Mouse (Mus musculus): ENCODE results near the gene Angel2.

Angel2 gene

DNA sequence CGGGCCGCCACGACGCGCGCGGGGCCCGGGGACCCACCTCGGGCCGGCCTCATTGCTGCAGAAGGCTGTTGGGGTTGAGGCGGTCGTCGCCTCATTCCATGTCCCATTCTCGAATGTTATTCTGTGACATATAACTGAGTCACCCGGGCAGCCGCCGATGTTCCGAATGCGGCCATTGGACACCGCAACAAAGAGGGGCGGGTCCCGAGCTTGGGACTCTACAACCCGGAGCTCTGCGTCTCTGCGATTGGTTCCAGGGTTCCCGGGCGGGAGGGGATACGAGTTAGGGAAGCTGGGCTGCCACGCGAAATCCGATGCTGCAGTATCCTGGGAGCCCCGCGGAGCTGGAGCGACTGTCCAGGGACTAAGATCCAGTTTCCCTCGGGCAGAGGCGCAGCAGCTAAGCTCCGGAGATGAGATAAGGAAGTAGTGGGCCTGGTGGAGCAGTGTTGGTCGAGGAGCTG, 54.2 kb downstream of the Angel2 start, which contains the start of gene Vash2:
Gene Vash2 (minus strand): TSS at position 197 of the 464 bp plus-strand sequence.
- DNase-seq (ENCODE audit: low read depth, low spot score), result peak; percentile 91

DNA sequence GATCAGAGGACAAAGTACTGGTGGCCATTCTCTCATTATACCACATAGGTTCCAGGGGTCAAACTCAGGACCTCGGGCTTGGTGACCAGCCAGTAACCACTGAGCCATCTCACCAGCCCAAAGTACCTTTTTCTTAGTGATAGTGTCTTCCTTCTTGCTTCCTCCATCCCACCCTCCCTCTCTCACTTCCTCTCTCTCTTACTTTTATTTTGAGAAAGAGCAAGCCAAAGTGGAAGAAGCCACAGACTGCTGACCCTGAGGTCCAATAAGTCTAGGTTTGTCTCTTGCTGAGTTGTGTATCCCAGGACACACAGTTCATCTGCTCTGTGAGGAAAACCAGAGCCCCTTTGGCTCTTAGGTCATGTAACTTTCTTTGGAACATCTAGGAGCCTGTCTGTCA, 55.6 kb downstream of the Angel2 start:
- no peak for DNase-seq (ENCODE audit: low read depth, low spot score)

DNA sequence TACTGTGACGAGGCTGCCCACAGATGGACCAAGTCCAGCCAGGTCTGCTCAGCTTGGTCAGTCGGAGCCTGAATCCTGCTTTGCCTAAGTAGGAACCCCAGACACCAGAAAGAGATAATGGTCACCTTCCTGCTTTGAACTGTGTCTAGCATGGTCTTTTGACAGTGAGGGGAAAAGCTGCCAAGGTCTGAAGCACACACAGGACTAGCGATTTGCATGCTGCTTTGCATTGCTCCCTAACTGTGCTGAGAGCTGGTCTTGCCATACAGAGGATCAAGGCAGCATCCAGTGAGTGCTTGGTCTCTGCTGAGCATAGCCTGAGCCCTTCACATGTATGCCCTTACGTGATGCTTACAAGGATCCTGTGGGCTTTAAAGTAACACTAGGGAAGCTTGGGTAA, 56.5 kb downstream of the Angel2 start:
- no peak for DNase-seq (ENCODE audit: low read depth, low spot score)

DNA sequence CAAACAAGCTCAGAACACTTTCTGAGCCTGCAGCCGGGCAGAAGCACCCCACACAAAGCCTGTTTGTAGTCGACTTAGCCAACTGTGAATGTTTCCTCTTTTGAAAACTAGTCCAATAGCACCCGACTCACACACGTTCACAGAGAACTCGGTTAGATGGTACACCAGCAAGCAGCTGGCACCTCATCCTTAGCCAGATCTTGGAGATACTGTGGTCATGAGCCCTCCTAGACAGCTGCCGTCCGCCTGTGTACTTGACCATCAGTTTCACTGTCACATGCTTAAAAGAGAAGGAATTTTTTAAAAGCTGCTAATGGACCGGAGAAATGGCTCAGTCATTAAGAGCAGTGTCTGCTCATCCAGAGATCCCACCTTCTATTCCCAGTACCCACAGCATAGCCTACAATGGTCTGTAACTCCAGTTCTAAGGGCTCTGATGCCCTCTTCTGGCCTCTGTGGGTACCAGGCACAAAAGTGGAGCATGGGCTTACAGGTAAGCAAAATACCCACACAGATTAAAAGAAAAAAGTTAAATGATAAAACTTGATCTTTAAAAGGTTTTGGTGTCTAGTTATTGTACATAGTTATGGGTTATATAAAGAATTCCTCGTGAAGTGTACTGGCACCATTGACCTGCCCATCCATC, 64.6 kb downstream of the Angel2 start:
- DNase-seq (ENCODE audit: low read depth, low spot score), result peak; percentile 14

DNA sequence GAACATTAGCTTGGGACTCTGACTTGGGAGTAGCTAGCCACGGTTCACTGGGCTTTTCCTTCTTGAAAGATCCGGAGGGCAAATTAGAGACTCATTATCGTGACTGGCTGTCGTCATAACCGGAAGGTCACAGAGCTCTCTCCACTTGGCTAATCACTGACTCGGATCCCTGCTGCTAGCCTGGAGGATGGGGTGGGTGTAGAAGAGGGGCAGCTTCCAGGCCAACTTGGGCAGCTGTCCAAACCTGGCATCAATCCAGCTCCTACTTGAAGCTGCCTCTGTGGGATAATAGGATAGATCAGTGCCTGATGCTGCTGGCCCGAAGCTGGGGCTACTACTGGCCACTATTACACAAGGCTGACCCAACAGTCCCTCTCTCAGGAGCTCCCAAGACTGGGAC, 70.6 kb downstream of the Angel2 start:
- no peak for DNase-seq (ENCODE audit: low read depth, low spot score)

DNA sequence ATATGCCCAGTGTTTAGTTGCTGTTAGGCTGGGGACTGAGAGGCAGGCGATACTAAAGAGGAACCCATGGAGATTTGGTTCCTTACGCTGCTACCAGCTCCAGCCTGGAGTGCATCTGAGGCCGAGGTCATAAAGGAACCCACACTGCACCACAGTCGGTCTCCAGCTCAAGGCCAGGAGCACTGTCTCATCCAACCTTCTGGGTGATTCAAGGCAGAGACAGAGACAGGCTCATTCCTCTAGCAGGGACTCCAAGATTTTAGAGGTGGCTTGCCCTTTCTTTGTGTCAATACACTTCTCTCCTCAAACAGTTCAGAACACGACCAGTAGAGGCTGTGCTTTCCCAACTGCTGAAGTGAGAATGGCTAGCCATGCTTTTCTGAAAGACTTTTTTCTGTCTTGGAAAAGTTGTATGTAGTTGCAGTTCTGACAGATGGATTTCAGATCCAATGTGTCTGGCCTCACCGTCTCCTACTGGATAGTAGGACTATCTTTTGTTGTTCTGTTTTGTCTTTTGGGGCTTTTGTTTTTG, 71.5 kb downstream of the Angel2 start:
- DNase-seq (ENCODE audit: low read depth, low spot score), result no peak
